Mouse (Mus musculus) small intestine, adult 2 months (tissue): ENCODE data around the gene Trim47.

Experiments used
- CTCF ChIP-seq: fragments of 200-500 bp; IDR thresholded peaks from 2 replicates; pipeline ENCODE4 v1.5.1; 2012; ENCODE audit warnings: low read depth, mild to moderate bottlenecking, control low read depth, inconsistent platforms, low read length, moderate library complexity, mixed read lengths; ENCODE audit not compliant: insufficient replicate concordance, insufficient read length; ENCODE audit errors: extremely low read depth
- POLR2A ChIP-seq: fragments of 200-500 bp; IDR thresholded peaks from 2 replicates; pipeline ENCODE4 v1.6.1; 2012; ENCODE audit warnings: low read depth, mild to moderate bottlenecking, control low read depth, inconsistent platforms, low read length, moderate library complexity

- TF ChIP-seq POLR2A: no peak
- TF ChIP-seq CTCF: no peak
Measured at GRCm38 (mm10) chr11:116089545-116089944, 37.5 kb downstream of the Trim47 start.
